Mouse (Mus musculus): ENCODE data around the gene Mtf2. TPM values are rescaled to one million over a fixed set of nuclear protein-coding genes. Genes with fewer than 3 reads are reported as not detected.

Mtf2 gene
- polyA plus RNA-seq, 1 experiment from 2014 or later = 88.4 TPM

DNA sequence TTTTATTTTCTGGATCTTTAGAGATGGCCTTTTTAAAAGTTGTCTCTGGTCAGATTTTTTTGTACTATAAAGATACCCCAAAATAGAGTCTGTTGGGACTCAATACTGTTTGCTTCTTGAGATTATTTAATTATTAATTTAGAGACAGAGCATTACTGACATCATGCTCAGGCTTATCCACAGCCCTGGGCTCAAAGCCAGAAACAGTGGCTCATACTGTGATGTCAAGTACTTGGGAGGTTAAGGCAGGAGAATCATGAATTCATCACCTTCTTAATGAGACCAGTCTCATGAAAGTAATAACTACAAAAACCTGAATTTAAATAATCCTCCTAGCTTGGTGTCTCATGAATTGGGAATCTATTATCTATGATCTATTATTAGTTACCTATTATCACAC, 34.7 kb downstream of the Mtf2 start:
- H3K4me3 ChIP-seq (ENCODE audit: low read depth, low read length) = no peak overlapping the region
- no peaks in the 10 kb centered on the region for H3K4me1 ChIP-seq (ENCODE audit: control insufficient read depth, insufficient read depth, low read length)
- ATAC-seq (replicated peaks; ENCODE audit: insufficient number of reproducible peaks, low FRiP score, low TSS enrichment) = no peak
- H3K27ac ChIP-seq (ENCODE audit: low read depth, low read length) = no peak overlapping the region
- H3K4me2 ChIP-seq = no peak overlapping the region
- peaks cover 15% of the 10 kb centered on the region; the same call in 1 of the 2 replicates for H3K36me3 ChIP-seq (ENCODE audit: control insufficient read depth, insufficient read depth, low read length)
- H3K9me3 ChIP-seq (replicated peaks; ENCODE audit: control insufficient read depth, low read length) = no peaks in the 10 kb centered on the region
- H3K27me3 ChIP-seq (ENCODE audit: control insufficient read depth, insufficient read depth, low read length) = no peaks in the 10 kb centered on the region
- no peak overlapping the region for H3K9ac ChIP-seq (ENCODE audit: low read depth, low read length)

DNA sequence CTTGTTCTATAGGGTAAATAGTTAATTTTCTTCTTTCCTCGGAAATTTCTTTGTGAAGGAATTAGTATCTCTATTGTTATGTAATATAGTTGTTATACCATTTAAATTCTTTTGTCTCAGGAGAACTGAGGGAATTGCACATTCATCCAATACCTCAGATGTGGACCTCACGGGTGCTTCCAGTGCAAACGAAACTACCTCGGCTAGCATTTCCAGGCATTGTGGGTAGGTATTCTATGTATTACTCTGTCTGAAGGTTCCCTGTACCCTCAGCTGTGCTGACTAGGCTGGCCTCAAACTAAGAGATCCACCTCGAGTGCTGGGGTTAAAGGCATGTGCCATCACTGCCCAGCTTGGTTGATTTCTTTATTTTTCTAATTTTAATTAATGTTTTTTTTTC, 38.8 kb downstream of the Mtf2 start:
- H3K27ac ChIP-seq (ENCODE audit: low read depth, low read length) = no peak overlapping the region
- no peaks in the 10 kb centered on the region for H3K9me3 ChIP-seq (replicated peaks; ENCODE audit: control insufficient read depth, low read length)
- WGBS (ENCODE audit: insufficient replicate concordance) = 87% methylated on average over 5 of the region's 5 CpGs
- no peak overlapping the region for H3K4me3 ChIP-seq (ENCODE audit: low read depth, low read length)
- peaks cover 13% of the 10 kb centered on the region for H3K36me3 ChIP-seq (ENCODE audit: control insufficient read depth, insufficient read depth, low read length)
- H3K9ac ChIP-seq (ENCODE audit: low read depth, low read length) = no peak overlapping the region
- no peak overlapping the region for H3K4me2 ChIP-seq
- no peaks in the 10 kb centered on the region for H3K27me3 ChIP-seq (ENCODE audit: control insufficient read depth, insufficient read depth, low read length)
- no peak for ATAC-seq (replicated peaks; ENCODE audit: insufficient number of reproducible peaks, low FRiP score, low TSS enrichment)
- no peaks in the 10 kb centered on the region for H3K4me1 ChIP-seq (ENCODE audit: control insufficient read depth, insufficient read depth, low read length)

DNA sequence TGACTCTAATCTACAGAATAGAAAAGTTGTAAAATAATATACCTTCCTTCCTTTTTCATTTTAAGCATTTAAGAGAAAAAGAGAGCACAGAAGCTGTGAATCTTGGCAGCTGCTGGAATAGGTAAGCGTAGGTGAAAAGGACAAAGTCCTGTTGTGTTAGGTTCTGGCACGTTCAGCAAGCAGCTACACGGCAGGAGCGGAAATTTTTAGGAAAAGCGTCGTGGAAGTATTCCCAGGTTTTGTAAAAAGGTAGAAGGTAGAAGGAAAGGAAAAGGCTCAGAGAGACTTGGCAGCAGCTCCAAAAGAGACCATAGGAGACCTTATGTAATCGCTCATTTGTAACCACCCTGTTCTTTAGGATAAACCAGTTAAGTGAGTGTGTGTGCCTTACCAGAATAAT, 43.9 kb downstream of the Mtf2 start:
- Histone ChIP-seq H3K9ac (ENCODE audit: low read depth, low read length) (no peak overlapping the region), H3K27ac (ENCODE audit: low read depth, low read length) (no peak overlapping the region), H3K27me3 (ENCODE audit: control insufficient read depth, insufficient read depth, low read length) (no peaks in the 10 kb centered on the region), H3K36me3 (ENCODE audit: control insufficient read depth, insufficient read depth, low read length) (peaks cover 14% of the 10 kb centered on the region), H3K4me3 (ENCODE audit: low read depth, low read length) (no peak overlapping the region), H3K4me1 (ENCODE audit: control insufficient read depth, insufficient read depth, low read length) (no peaks in the 10 kb centered on the region), H3K9me3 (replicated peaks; ENCODE audit: control insufficient read depth, low read length) (no peaks in the 10 kb centered on the region), H3K4me2 (no peak overlapping the region)
- ATAC-seq (replicated peaks; ENCODE audit: insufficient number of reproducible peaks, low FRiP score, low TSS enrichment) = no peak
- 94% methylated on average over 7 of the region's 7 CpGs for WGBS (ENCODE audit: insufficient replicate concordance)

DNA sequence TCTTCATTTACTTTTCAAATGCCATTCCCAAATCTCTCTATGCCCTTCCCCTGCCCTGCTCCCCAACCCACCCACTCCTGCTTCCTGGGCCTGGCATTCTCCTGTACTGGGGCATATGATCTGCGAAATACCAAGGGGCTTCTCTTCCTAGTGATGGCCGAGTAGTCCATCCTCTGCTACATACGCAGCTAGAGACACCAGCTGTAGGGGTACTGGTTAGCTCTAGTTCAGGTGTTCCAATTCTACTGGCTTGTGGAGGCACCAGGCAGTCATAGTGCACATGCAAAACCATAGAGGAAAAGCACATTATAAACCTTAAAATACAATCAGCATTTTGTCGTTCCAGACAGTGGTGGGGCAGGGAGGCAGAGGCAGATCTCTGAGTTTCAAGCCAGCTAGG, 52.2 kb downstream of the Mtf2 start:
- 90% methylated on average over 4 of the region's 4 CpGs for WGBS (ENCODE audit: insufficient replicate concordance)
- ATAC-seq (replicated peaks; ENCODE audit: insufficient number of reproducible peaks, low FRiP score, low TSS enrichment) = no peak

DNA sequence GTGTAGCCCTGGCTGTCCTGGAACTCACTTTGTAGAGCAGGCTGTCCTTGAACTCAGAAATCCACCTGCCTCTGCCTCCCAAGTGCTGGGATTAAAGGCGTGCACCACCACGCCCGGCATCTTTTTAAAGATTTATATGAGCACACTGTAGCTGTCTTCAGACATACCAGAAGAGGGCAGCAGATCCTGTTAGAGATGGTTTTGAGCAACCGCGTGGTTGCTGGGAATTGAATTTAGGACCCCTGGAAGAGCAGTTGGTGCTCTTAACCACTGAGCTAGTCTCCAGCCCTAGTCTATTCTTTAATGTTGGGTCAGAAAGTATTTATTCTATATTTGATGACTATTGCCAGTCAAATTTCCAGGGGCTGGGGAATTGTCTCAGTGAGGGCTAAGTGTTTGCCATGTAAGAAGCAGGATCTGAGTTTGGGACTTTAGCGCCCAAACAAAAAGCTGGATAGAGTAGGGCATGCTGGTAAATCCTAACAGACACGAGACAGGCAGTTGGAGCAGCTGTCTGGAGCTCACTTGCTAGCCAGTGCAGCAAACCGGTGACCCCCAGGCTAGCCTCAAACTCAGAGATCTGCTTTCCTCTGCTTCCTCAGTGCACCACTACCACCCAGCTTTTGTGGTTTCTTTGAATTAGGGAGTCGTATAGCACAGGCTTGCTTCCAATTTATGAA, 54.9 kb downstream of the Mtf2 start:
- no peaks in the 10 kb centered on the region for H3K27me3 ChIP-seq (ENCODE audit: control insufficient read depth, insufficient read depth, low read length)
- ATAC-seq (replicated peaks; ENCODE audit: insufficient number of reproducible peaks, low FRiP score, low TSS enrichment) = no peak
- peaks cover 5% of the 10 kb centered on the region; the same call in 1 of the 2 replicates for H3K36me3 ChIP-seq (ENCODE audit: control insufficient read depth, insufficient read depth, low read length)
- no peaks in the 10 kb centered on the region for H3K4me1 ChIP-seq (ENCODE audit: control insufficient read depth, insufficient read depth, low read length)
- H3K27ac ChIP-seq (ENCODE audit: low read depth, low read length) = no peak overlapping the region
- no peak overlapping the region for H3K9ac ChIP-seq (ENCODE audit: low read depth, low read length)
- H3K4me2 ChIP-seq = no peak overlapping the region
- no peak overlapping the region for H3K4me3 ChIP-seq (ENCODE audit: low read depth, low read length)
- 78% methylated on average over 9 of the region's 9 CpGs for WGBS (ENCODE audit: insufficient replicate concordance)
- no peaks in the 10 kb centered on the region for H3K9me3 ChIP-seq (replicated peaks; ENCODE audit: control insufficient read depth, low read length)

More for the DNA sequence above, 52.2 kb downstream of the Mtf2 start:
- H3K27me3 ChIP-seq (ENCODE audit: control insufficient read depth, insufficient read depth, low read length) = no peaks in the 10 kb centered on the region
- no peak overlapping the region for H3K9ac ChIP-seq (ENCODE audit: low read depth, low read length)
- H3K4me3 ChIP-seq (ENCODE audit: low read depth, low read length) = no peak overlapping the region
- no peaks in the 10 kb centered on the region for H3K4me1 ChIP-seq (ENCODE audit: control insufficient read depth, insufficient read depth, low read length)
- peaks cover 5% of the 10 kb centered on the region; the same call in 1 of the 2 replicates for H3K36me3 ChIP-seq (ENCODE audit: control insufficient read depth, insufficient read depth, low read length)
- H3K4me2 ChIP-seq = no peak overlapping the region
- no peaks in the 10 kb centered on the region for H3K9me3 ChIP-seq (replicated peaks; ENCODE audit: control insufficient read depth, low read length)
- H3K27ac ChIP-seq (ENCODE audit: low read depth, low read length) = no peak overlapping the region

DNA sequence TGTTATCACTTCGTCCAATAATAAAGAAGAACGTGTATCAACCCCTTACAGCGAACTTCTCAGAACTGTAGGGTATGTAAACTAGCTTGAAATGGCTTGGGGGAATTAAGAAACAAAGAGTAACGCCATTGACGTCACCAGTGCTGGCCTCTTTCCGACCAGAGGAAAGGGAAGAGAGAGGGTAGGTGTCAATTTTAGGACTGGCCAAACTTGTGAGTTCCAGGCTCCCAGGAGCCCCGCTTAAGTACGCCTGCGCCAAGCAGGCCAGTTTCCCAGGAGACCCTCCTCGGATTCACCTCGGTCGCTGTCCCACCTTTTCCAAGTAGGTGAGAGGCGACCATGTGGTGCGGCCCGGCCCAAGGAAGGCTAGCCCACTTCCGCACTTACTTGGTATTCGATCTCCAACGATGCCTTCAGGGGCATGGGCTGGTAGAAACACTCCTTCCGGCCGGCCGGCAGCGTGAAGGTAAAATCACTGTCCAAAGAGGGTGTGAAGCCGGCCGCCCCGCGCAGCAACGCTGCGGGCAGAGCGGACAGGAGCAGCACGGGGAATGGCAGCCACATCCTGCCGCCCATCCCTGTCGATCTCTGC, 66.5 kb downstream of the Mtf2 start:
- Histone ChIP-seq H3K4me2 (peak overlapping the region; percentile 80), H3K9ac (ENCODE audit: low read depth, low read length) (peak overlapping the region; percentile 84), H3K27me3 (ENCODE audit: control insufficient read depth, insufficient read depth, low read length) (no peaks in the 10 kb centered on the region), H3K27ac (ENCODE audit: low read depth, low read length) (peak overlapping the region; percentile 90), H3K9me3 (replicated peaks; ENCODE audit: control insufficient read depth, low read length) (no peaks in the 10 kb centered on the region), H3K4me3 (ENCODE audit: low read depth, low read length) (peak overlapping the region; percentile 87), H3K36me3 (ENCODE audit: control insufficient read depth, insufficient read depth, low read length) (no peaks in the 10 kb centered on the region), H3K4me1 (ENCODE audit: control insufficient read depth, insufficient read depth, low read length) (0 out of 2 replicates have a peak, but pooled peaks cover 6% of the 10 kb centered on the region)
- 0% methylated on average over 32 of the region's 32 CpGs for WGBS (ENCODE audit: insufficient replicate concordance)
- peak; percentile 61; the same call in 1 of the 2 replicates for ATAC-seq (replicated peaks; ENCODE audit: insufficient number of reproducible peaks, low FRiP score, low TSS enrichment)

DNA sequence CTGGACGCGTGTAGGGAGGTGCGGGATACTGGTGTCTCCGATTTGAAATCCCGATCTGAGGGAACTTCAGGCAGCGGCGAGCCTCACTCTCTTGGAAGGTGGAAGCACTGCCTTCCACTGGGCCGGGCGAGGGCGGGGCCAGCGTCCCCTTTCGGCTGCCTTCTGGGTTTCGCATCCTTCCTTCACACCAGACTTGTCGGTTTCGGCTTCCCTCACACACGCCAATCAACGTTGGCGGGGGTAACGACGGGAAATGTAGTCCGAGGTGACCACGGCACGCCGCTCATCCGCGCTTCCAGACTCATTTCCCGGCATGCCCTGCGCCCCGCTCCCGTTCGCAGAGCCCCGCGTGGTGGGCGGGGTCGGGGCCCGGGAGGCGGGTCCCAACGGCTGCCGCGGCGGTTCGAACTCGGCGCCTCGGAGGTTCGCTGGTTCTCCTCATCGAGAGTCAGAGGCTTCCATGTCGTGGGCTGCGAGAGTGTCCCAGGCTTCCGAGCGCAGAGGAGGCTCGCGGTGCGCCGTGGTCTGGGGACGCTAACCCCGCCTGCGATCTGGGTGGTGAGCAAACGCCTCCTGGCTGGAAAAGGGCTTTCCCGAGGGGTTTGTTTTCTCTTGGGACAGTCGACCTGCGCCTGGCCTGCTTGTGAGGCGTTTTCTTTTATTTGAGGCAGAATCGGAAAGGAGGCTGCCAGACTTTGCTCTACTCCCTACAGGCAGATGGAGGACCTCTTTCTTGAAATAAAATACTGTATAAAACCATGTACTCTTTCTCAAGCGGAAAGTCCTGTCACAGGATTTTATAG, 67.2 kb downstream of the Mtf2 start, which contains the start of the genes Tmed5 and Ccdc18:
Gene Tmed5 (minus strand): TSS at position 180 of the 803 bp plus-strand sequence.
Gene Ccdc18 (plus strand): TSS at position 435 of the 803 bp plus-strand sequence.
- peak; percentile 99 for ATAC-seq (replicated peaks; ENCODE audit: insufficient number of reproducible peaks, low FRiP score, low TSS enrichment)
- peak within 1 kb of the TSS; percentile 90 for H3K27ac ChIP-seq (ENCODE audit: low read depth, low read length)
- H3K4me2 ChIP-seq = peak within 1 kb of the TSS; percentile 80
- no peaks in the 10 kb centered on the region for H3K27me3 ChIP-seq (ENCODE audit: control insufficient read depth, insufficient read depth, low read length)
- H3K4me1 ChIP-seq (ENCODE audit: control insufficient read depth, insufficient read depth, low read length) = 0 out of 2 replicates have a peak, but pooled peaks cover 6% of the 10 kb centered on the region
- H3K9me3 ChIP-seq (replicated peaks; ENCODE audit: control insufficient read depth, low read length) = no peaks in the 10 kb centered on the region
- peak within 1 kb of the TSS; percentile 85 for H3K9ac ChIP-seq (ENCODE audit: low read depth, low read length)
- H3K36me3 ChIP-seq (ENCODE audit: control insufficient read depth, insufficient read depth, low read length) = no peaks in the 10 kb centered on the region
- H3K4me3 ChIP-seq (ENCODE audit: low read depth, low read length) = peak within 1 kb of the TSS; percentile 87
- WGBS (ENCODE audit: insufficient replicate concordance) = under 1% methylated on average over 65 of the region's 65 CpGs

DNA sequence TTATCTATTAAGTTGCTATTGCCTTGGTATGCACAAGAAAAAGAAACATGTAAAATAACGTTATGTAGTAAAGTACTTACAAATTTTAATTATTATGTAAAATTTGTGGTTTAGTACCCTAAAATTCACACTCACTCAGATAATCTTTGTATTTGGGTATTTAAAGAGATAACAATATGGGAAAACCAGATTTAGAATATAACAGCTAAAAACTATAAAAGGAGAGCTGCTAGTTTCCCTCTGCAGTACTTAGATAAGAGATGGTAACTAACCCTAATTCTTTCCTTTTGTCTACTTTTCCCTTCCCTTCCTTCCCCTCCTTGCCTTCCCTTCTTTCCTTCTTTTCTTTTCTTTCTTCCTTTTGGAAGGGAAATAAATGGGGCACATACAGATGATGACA, 87.1 kb downstream of the Mtf2 start:
- no peak overlapping the region for H3K9ac ChIP-seq (ENCODE audit: low read depth, low read length)
- H3K9me3 ChIP-seq (replicated peaks; ENCODE audit: control insufficient read depth, low read length) = no peaks in the 10 kb centered on the region
- H3K4me3 ChIP-seq (ENCODE audit: low read depth, low read length) = no peak overlapping the region
- no peak overlapping the region for H3K27ac ChIP-seq (ENCODE audit: low read depth, low read length)
- ATAC-seq (replicated peaks; ENCODE audit: insufficient number of reproducible peaks, low FRiP score, low TSS enrichment) = no peak
- no peak overlapping the region for H3K4me2 ChIP-seq
- WGBS (ENCODE audit: insufficient replicate concordance) = 85% methylated on average over 1 of the region's 1 CpGs
- no peaks in the 10 kb centered on the region for H3K4me1 ChIP-seq (ENCODE audit: control insufficient read depth, insufficient read depth, low read length)
- no peaks in the 10 kb centered on the region for H3K36me3 ChIP-seq (ENCODE audit: control insufficient read depth, insufficient read depth, low read length)
- H3K27me3 ChIP-seq (ENCODE audit: control insufficient read depth, insufficient read depth, low read length) = no peaks in the 10 kb centered on the region
